Mouse (Mus musculus): ENCODE measurements at regions not wholly inside any gene's neighbourhood (a gene's known extent, or its start where the extent isn't known, plus 50 kb on each side); places are given as distances from the start of the nearest gene placed in this dataset.

- DNase-seq, result no peak
- no peak overlapping the region for H3K9ac ChIP-seq (ENCODE audit: low read depth, low read length)
- H3K4me1 ChIP-seq (ENCODE audit: control insufficient read depth, insufficient read depth, low read length), result no peaks in the 10 kb centered on the region
- intact Hi-C loops (cut with DNase I), result no loop called here
- no peak overlapping the region for H3K27ac ChIP-seq
- TF ChIP-seq POLR2A (IDR thresholded peaks at IDR 0.05; ENCODE audit: insufficient read depth, low read depth, low read length) (no peak), CTCF (IDR thresholded peaks at IDR 0.05) (no peak), EP300 (IDR thresholded peaks at IDR 0.05; ENCODE audit: insufficient read depth, low read depth, low read length) (no peak)
- no peak overlapping the region for H3K4me3 ChIP-seq
- WGBS, result 46% methylated on average over 3 of the region's 3 CpGs
- H3K79me2 ChIP-seq (replicated peaks; ENCODE audit: control insufficient read depth, insufficient read depth, low read length), result no peaks in the 10 kb centered on the region
- H3K36me3 ChIP-seq (ENCODE audit: control insufficient read depth, insufficient read depth, low read length), result no peaks in the 10 kb centered on the region
- no peaks in the 10 kb centered on the region for H3K27me3 ChIP-seq (ENCODE audit: control insufficient read depth, insufficient read depth, low read length)
Measured at GRCm38 (mm10) chr3:18471846-18472245, 523.6 kb downstream of the Cypt12 start.

DNA sequence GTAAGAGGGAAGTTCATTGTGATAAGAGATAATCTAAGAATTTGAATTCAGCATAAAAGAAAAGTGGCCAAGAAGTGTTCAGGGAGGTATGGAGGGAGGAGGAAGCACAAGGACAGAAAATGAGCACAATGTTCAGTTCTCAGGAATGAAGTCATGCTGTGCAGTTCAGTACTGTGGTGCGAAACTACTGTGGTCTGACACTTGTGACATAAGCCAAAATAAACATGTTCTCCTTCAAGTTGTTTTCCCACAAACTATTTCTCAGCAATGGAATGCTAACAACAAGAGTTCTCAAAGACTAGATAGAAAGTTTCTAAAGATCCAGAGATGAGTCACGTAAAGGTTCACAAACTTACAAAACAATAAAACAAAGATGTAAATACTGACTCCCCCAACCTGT, 531.3 kb downstream of the Cypt12 start:
- no peak for TF ChIP-seq CTCF (IDR thresholded peaks at IDR 0.05)
- no peak for TF ChIP-seq EP300 (IDR thresholded peaks at IDR 0.05; ENCODE audit: insufficient read depth, low read depth, low read length)
- no peak for TF ChIP-seq POLR2A (IDR thresholded peaks at IDR 0.05; ENCODE audit: insufficient read depth, low read depth, low read length)
- no peak overlapping the region for H3K9ac ChIP-seq (ENCODE audit: low read depth, low read length)
- no peaks in the 10 kb centered on the region for H3K36me3 ChIP-seq (ENCODE audit: control insufficient read depth, insufficient read depth, low read length)
- WGBS, result 56% methylated on average over 2 of the region's 2 CpGs
- H3K27me3 ChIP-seq (ENCODE audit: control insufficient read depth, insufficient read depth, low read length), result no peaks in the 10 kb centered on the region
- no peaks in the 10 kb centered on the region for H3K4me1 ChIP-seq (ENCODE audit: control insufficient read depth, insufficient read depth, low read length)
- H3K79me2 ChIP-seq (replicated peaks; ENCODE audit: control insufficient read depth, insufficient read depth, low read length), result no peaks in the 10 kb centered on the region
- no peak for DNase-seq
- H3K27ac ChIP-seq, result no peak overlapping the region; the same call in 1 of the 2 replicates
- intact Hi-C loops (cut with DNase I), result no loop called here
- no peak overlapping the region for H3K4me3 ChIP-seq

DNA sequence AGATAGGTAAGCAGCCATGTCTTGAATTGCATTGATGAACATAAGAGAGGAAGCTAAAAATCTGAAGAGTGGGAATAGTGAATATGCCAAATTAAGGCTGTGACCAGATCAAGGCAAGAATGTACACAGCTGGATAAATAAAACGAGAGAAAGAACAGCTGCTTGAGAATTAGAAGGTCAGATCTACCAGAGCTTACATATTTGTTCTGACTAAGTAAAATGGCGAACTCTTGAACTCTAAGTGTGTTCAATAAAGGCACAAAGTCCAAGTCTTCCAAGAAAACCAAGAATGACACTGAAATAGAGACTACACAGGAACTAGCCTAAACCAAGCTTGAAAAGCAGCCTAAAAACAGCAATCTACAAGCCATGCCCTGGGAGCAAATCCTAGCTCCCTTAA, 533.8 kb downstream of the Cypt12 start:
- intact Hi-C loops (cut with DNase I), result no loop called here
- Histone ChIP-seq H3K4me3 (no peak overlapping the region), H3K9ac (ENCODE audit: low read depth, low read length) (no peak overlapping the region), H3K79me2 (replicated peaks; ENCODE audit: control insufficient read depth, insufficient read depth, low read length) (no peaks in the 10 kb centered on the region), H3K27ac (no peak overlapping the region), H3K36me3 (ENCODE audit: control insufficient read depth, insufficient read depth, low read length) (no peaks in the 10 kb centered on the region), H3K4me1 (ENCODE audit: control insufficient read depth, insufficient read depth, low read length) (no peaks in the 10 kb centered on the region), H3K27me3 (ENCODE audit: control insufficient read depth, insufficient read depth, low read length) (no peaks in the 10 kb centered on the region)
- 58% methylated on average over 2 of the region's 2 CpGs for WGBS
- no peak for TF ChIP-seq EP300 (IDR thresholded peaks at IDR 0.05; ENCODE audit: insufficient read depth, low read depth, low read length)
- no peak for TF ChIP-seq POLR2A (IDR thresholded peaks at IDR 0.05; ENCODE audit: insufficient read depth, low read depth, low read length)
- no peak for DNase-seq

GRCm38 (mm10) chr3:18488886-18489285, 540.7 kb downstream of the Cypt12 start:
- no peak for DNase-seq
- Histone ChIP-seq H3K4me3 (no peak overlapping the region), H3K4me1 (ENCODE audit: control insufficient read depth, insufficient read depth, low read length) (no peaks in the 10 kb centered on the region), H3K79me2 (replicated peaks; ENCODE audit: control insufficient read depth, insufficient read depth, low read length) (no peaks in the 10 kb centered on the region), H3K9ac (ENCODE audit: low read depth, low read length) (no peak overlapping the region), H3K36me3 (ENCODE audit: control insufficient read depth, insufficient read depth, low read length) (no peaks in the 10 kb centered on the region), H3K27me3 (ENCODE audit: control insufficient read depth, insufficient read depth, low read length) (no peaks in the 10 kb centered on the region), H3K27ac (no peak overlapping the region)
- WGBS, result 33% methylated on average over 2 of the region's 2 CpGs
- no peak for TF ChIP-seq CTCF (IDR thresholded peaks at IDR 0.05)
- no peak for TF ChIP-seq EP300 (IDR thresholded peaks at IDR 0.05; ENCODE audit: insufficient read depth, low read depth, low read length)
- no peak for TF ChIP-seq POLR2A (IDR thresholded peaks at IDR 0.05; ENCODE audit: insufficient read depth, low read depth, low read length)
- intact Hi-C loops (cut with DNase I), result no loop called here

DNA sequence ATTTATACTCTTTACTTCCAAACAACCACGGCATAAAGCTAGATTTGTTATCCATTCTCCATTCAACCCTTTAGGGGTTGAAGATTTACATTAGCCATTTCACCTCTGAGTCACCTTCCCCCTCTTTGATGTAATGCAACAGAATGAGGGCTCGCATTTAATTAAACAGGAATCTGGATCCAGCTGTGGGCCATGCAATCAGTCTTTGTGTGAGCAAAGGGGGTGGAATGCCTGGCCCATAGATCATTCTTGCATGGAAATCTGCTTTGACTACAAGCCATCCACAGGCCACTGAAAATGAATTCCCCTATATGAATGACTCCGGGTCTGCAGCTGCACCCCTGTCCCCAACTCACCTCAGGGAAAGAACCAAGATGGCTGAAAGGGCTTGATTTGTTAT, 574.4 kb downstream of the Cypt12 start:
- no peak overlapping the region for H3K4me3 ChIP-seq
- 71% methylated on average over 3 of the region's 3 CpGs for WGBS
- no peaks in the 10 kb centered on the region for H3K27me3 ChIP-seq (ENCODE audit: control insufficient read depth, insufficient read depth, low read length)
- DNase-seq, result no peak
- no peaks in the 10 kb centered on the region for H3K79me2 ChIP-seq (replicated peaks; ENCODE audit: control insufficient read depth, insufficient read depth, low read length)
- H3K27ac ChIP-seq, result no peak overlapping the region
- no peak for TF ChIP-seq CTCF (IDR thresholded peaks at IDR 0.05)
- no peak for TF ChIP-seq EP300 (IDR thresholded peaks at IDR 0.05; ENCODE audit: insufficient read depth, low read depth, low read length)
- no peak for TF ChIP-seq POLR2A (IDR thresholded peaks at IDR 0.05; ENCODE audit: insufficient read depth, low read depth, low read length)
- no peaks in the 10 kb centered on the region for H3K36me3 ChIP-seq (ENCODE audit: control insufficient read depth, insufficient read depth, low read length)
- no peak overlapping the region for H3K9ac ChIP-seq (ENCODE audit: low read depth, low read length)
- H3K4me1 ChIP-seq (ENCODE audit: control insufficient read depth, insufficient read depth, low read length), result no peaks in the 10 kb centered on the region
- intact Hi-C loops (cut with DNase I), result no loop called here

DNA sequence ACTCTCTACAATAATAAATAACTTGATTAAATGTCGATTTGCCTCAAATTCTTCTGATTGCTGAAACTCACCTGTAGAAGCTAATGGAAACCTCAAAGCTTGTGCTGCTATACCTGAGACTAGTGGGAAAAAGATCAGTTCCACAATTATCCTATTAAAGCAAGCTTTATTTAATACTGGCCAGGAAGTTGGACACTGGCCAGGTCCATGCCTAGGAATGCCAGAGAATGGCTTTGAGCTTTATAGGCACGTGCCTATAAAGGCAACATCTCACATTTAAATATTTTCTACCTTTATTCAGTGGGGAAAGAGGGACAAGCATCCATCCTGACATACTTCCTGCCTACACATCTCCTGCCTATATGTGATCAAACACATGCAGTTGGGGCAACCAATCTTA, 575.8 kb downstream of the Cypt12 start:
- WGBS, result 49% methylated on average over 2 of the region's 2 CpGs
- no peak for DNase-seq
- no peak for TF ChIP-seq CTCF (IDR thresholded peaks at IDR 0.05)
- TF ChIP-seq EP300 (IDR thresholded peaks at IDR 0.05; ENCODE audit: insufficient read depth, low read depth, low read length), result no peak
- no peak for TF ChIP-seq POLR2A (IDR thresholded peaks at IDR 0.05; ENCODE audit: insufficient read depth, low read depth, low read length)
- H3K27ac ChIP-seq, result no peak overlapping the region
- no peaks in the 10 kb centered on the region for H3K4me1 ChIP-seq (ENCODE audit: control insufficient read depth, insufficient read depth, low read length)
- no peaks in the 10 kb centered on the region for H3K27me3 ChIP-seq (ENCODE audit: control insufficient read depth, insufficient read depth, low read length)
- intact Hi-C loops (cut with DNase I), result no loop called here
- H3K79me2 ChIP-seq (replicated peaks; ENCODE audit: control insufficient read depth, insufficient read depth, low read length), result no peaks in the 10 kb centered on the region
- no peak overlapping the region for H3K9ac ChIP-seq (ENCODE audit: low read depth, low read length)
- no peaks in the 10 kb centered on the region for H3K36me3 ChIP-seq (ENCODE audit: control insufficient read depth, insufficient read depth, low read length)
- no peak overlapping the region for H3K4me3 ChIP-seq
